ENCODE assay signal across 13 mouse cellular contexts in the genomic region with DNA sequence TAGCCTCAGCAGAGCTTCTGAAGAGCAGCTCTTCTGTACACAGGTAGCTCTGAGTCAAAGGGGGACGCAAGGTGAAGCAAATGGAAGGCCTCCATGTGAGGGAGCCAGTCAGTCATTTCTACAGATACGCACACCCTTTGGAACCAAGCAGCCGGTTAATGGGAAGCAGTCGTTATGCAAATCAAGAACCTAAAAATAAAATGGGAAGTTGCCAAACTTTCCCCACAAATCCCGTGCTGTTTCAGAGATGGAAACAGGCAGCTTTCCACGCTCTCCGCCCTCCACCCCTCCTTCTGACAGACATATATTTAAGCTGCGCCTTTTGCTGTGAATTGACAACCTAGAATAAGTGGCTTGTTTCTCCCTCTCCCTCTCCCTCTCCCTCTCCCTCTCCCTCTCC.
DNase-seq lines count a peak whose midpoint lies in the region; ATAC-seq and TF ChIP-seq lines count a peak whose summit lies in the region.
"Had no signal": no experiment of that assay in that cellular context is flagged by ENCODE, and none has a peak within 500 bp of the region (broad histone marks: within the 10 kb centered on the region; RNA-seq: fewer than 3 reads in every experiment).

No protein-coding gene starts in this region.

- no peak overlapping the region for H3K4me2 ChIP-seq in forebrain, embryonic 12.5 days
- no peak overlapping the region for H3K4me2 ChIP-seq in lung, embryonic 14.5 days
- H3K4me2 ChIP-seq in limb, embryonic 15.5 days, result no peak overlapping the region
- H3K4me2 ChIP-seq: hindbrain, embryonic 12.5 days; limb, embryonic 12.5 days; midbrain, embryonic 15.5 days had no signal

- peaks cover 15% of the 10 kb centered on the region for H3K4me1 ChIP-seq in forebrain, embryonic 12.5 days
- peaks cover 29% of the 10 kb centered on the region for H3K4me1 ChIP-seq in forebrain, embryonic 10.5 days
- peaks cover 22% of the 10 kb centered on the region for H3K4me1 ChIP-seq in lung, embryonic 14.5 days (ENCODE audit: insufficient read depth)
- peaks cover 20% of the 10 kb centered on the region for H3K4me1 ChIP-seq in heart, adult 2 months (ENCODE audit: control insufficient read depth, insufficient read depth, low read length)
- peaks cover 11% of the 10 kb centered on the region for H3K4me1 ChIP-seq in limb, embryonic 15.5 days
- H3K4me1 ChIP-seq: limb, embryonic 12.5 days had no signal

- H3K27me3 ChIP-seq in forebrain, embryonic 12.5 days, result no peaks in the 10 kb centered on the region
- H3K27me3 ChIP-seq in forebrain, embryonic 10.5 days (ENCODE audit: poor library complexity, severe bottlenecking), result no peaks in the 10 kb centered on the region
- H3K27me3 ChIP-seq in lung, embryonic 14.5 days (ENCODE audit: insufficient read depth, low read length), result no peaks in the 10 kb centered on the region
- no peaks in the 10 kb centered on the region for H3K27me3 ChIP-seq in heart, adult 2 months (ENCODE audit: control insufficient read depth, insufficient read depth, low read length)
- H3K27me3 ChIP-seq in limb, embryonic 15.5 days, result no peaks in the 10 kb centered on the region
- H3K27me3 ChIP-seq: hindbrain, embryonic 12.5 days; limb, embryonic 12.5 days; midbrain, embryonic 15.5 days; Patski had no signal

- H3K4me3 ChIP-seq in forebrain, embryonic 12.5 days (replicated peaks), result no peak overlapping the region
- H3K4me3 ChIP-seq in forebrain, embryonic 10.5 days, result no peak overlapping the region
- H3K4me3 ChIP-seq in lung, embryonic 14.5 days (ENCODE audit: low read depth, low read length), result no peak overlapping the region
- no peak overlapping the region for H3K4me3 ChIP-seq in heart, adult 2 months
- H3K4me3 ChIP-seq in limb, embryonic 15.5 days, result no peak overlapping the region
- H3K4me3 ChIP-seq: erythroblast, embryonic 14.5 days; hindbrain, embryonic 12.5 days; limb, embryonic 12.5 days; midbrain, embryonic 15.5 days had no signal

- no peaks in the 10 kb centered on the region for H3K79me2 ChIP-seq in heart, adult 2 months (replicated peaks; ENCODE audit: control insufficient read depth, insufficient read depth, low read length)

- H3K27ac ChIP-seq in forebrain, embryonic 12.5 days, result peak overlapping the region; percentile 68
- H3K27ac ChIP-seq in forebrain, embryonic 10.5 days, result no peak overlapping the region
- peak overlapping the region; percentile 79; the same call in 1 of the 2 replicates for H3K27ac ChIP-seq in lung, embryonic 14.5 days (ENCODE audit: low read depth)
- peak overlapping the region; percentile 86 for H3K27ac ChIP-seq in heart, adult 2 months
- H3K27ac ChIP-seq in limb, embryonic 15.5 days, result 0 out of 2 replicates have a peak overlapping the region, but pooled peaks have one; percentile 17
- H3K27ac ChIP-seq: hindbrain, embryonic 12.5 days; limb, embryonic 12.5 days; midbrain, embryonic 15.5 days had no signal

- no peak for ATAC-seq in forebrain, embryonic 12.5 days (ENCODE audit: low FRiP score)
- no peak for ATAC-seq in lung, embryonic 14.5 days (ENCODE audit: insufficient read depth)
- ATAC-seq in limb, embryonic 15.5 days (ENCODE audit: insufficient number of reproducible peaks, low FRiP score, low TSS enrichment, low read depth), result 0 out of 2 replicates have a peak, but pooled peaks have one; percentile 16
- ATAC-seq: midbrain, embryonic 15.5 days; Patski had no signal

- no peaks in the 10 kb centered on the region for H3K9me3 ChIP-seq in forebrain, embryonic 12.5 days
- no peaks in the 10 kb centered on the region for H3K9me3 ChIP-seq in forebrain, embryonic 10.5 days
- H3K9me3 ChIP-seq in lung, embryonic 14.5 days (ENCODE audit: low read depth, low read length), result no peaks in the 10 kb centered on the region
- H3K9me3 ChIP-seq in limb, embryonic 15.5 days, result no peaks in the 10 kb centered on the region
- H3K9me3 ChIP-seq: hindbrain, embryonic 12.5 days; limb, embryonic 12.5 days; midbrain, embryonic 15.5 days had no signal

- H3K36me3 ChIP-seq in forebrain, embryonic 12.5 days (replicated peaks), result peaks cover 78% of the 10 kb centered on the region
- H3K36me3 ChIP-seq in forebrain, embryonic 10.5 days (replicated peaks), result peaks cover 72% of the 10 kb centered on the region
- peaks cover 66% of the 10 kb centered on the region for H3K36me3 ChIP-seq in lung, embryonic 14.5 days (ENCODE audit: insufficient read depth)
- peaks cover 34% of the 10 kb centered on the region for H3K36me3 ChIP-seq in heart, adult 2 months (ENCODE audit: control insufficient read depth, insufficient read depth, low read length)
- peaks cover 52% of the 10 kb centered on the region for H3K36me3 ChIP-seq in limb, embryonic 15.5 days

- no peak overlapping the region for H3K9ac ChIP-seq in forebrain, embryonic 12.5 days
- no peak overlapping the region for H3K9ac ChIP-seq in lung, embryonic 14.5 days
- H3K9ac ChIP-seq in heart, adult 2 months (ENCODE audit: low read depth, low read length), result peak overlapping the region; percentile 17; the same call in 1 of the 2 replicates
- H3K9ac ChIP-seq in limb, embryonic 15.5 days, result no peak overlapping the region
- H3K9ac ChIP-seq: hindbrain, embryonic 12.5 days; limb, embryonic 12.5 days; midbrain, embryonic 15.5 days had no signal

- no peak for DNase-seq in forebrain, embryonic 10.5 days (ENCODE audit: extremely low spot score, low spot score)
- peak; percentile 62 for DNase-seq in lung, embryonic 14.5 days
- no peak for DNase-seq in lung, postnatal 10 days
- DNase-seq in heart, adult 2 months, result peak in 1 of 2 experiments; percentile 65
- DNase-seq in ovary, postnatal 36 days (ENCODE audit: low spot score), result no peak
- DNase-seq in adipocyte (ENCODE audit: low spot score), result no peak

- TF ChIP-seq CTCF in lung, embryonic 14.5 days (IDR thresholded peaks at IDR 0.05; ENCODE audit: low read depth), result no peak
- TF ChIP-seq CTCF in heart, adult 2 months (IDR thresholded peaks at IDR 0.05), result 0 out of 2 replicates have a peak, but pooled peaks have one; percentile 12

- TF ChIP-seq POLR2A in heart, adult 2 months (IDR thresholded peaks at IDR 0.05; ENCODE audit: insufficient read depth, low read depth, low read length), result no peak

- intact Hi-C loops in heart, adult 2 months (cut with DNase I), result no loop called here

- WGBS in forebrain, embryonic 12.5 days, result 64% methylated on average over 8 of the region's 8 CpGs
- WGBS in forebrain, embryonic 10.5 days, result 87% methylated on average over 8 of the region's 8 CpGs
- WGBS in lung, embryonic 14.5 days, result 61% methylated on average over 8 of the region's 8 CpGs
- WGBS in heart, adult 2 months, result 34% methylated on average over 8 of the region's 8 CpGs
- 56% methylated on average over 8 of the region's 8 CpGs for WGBS in limb, embryonic 15.5 days

- peak; percentile 67; the same call in 1 of the 2 replicates for TF ChIP-seq EP300 in heart, adult 2 months (IDR thresholded peaks at IDR 0.05; ENCODE audit: insufficient read depth, low read depth, low read length)
